Mouse (Mus musculus) 3134 (cell line): Measurements from ENCODE around the gene Stk25.

Experiments used
- DNase-seq: peaks from one replicate; pipeline ENCODE4 v3.0.0-alpha.2; 2011; ENCODE audit warnings: low spot score; ENCODE audit not compliant: insufficient read length; ENCODE audit errors: extremely low read depth

Stk25 gene

DNA sequence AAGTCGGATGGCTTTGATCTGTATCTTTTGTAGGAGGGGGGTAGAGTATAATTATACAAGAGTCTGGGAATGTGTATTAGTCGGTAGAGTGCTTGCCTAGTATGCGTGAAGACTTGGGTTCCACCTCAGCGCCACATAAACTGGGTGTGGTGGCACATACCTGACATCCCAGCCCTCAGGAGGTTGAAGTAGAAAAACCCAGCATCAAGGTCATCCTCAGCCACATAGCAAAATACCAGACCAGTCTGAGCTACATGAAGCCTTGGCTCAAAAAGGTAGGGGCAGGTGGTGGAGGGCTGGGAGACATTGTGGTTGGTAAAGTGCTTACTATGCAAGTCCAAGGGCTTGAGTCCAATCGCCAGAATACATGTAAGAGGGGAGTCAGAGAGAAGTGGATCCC lies 14.2 kb upstream of the Stk25 start:
- DNase-seq, result no peak

DNA sequence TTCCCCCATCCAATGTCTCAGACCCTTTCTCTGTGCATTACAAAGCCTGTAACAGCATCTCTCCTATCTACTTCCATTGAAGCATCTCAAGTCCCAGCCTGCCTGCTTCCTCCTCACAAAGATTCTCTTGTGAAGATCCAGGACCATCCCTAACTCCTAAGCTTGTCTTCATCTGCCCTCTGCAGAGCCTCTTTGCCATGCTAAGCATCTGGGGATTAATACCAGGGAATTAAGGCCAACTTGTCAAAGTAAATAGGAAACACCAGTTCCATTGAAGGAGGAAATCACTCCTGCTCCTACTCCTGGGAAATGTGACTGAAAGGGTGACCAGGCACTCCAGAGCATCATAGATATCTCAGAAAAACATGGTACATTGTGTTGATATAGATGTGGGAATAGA lies 11.5 kb upstream of the Stk25 start:
- no peak for DNase-seq

- peak; percentile 35 for DNase-seq
Measured at GRCm38 (mm10) chr1:93668791-93669548, 10.5 kb upstream of the Stk25 start.

DNA sequence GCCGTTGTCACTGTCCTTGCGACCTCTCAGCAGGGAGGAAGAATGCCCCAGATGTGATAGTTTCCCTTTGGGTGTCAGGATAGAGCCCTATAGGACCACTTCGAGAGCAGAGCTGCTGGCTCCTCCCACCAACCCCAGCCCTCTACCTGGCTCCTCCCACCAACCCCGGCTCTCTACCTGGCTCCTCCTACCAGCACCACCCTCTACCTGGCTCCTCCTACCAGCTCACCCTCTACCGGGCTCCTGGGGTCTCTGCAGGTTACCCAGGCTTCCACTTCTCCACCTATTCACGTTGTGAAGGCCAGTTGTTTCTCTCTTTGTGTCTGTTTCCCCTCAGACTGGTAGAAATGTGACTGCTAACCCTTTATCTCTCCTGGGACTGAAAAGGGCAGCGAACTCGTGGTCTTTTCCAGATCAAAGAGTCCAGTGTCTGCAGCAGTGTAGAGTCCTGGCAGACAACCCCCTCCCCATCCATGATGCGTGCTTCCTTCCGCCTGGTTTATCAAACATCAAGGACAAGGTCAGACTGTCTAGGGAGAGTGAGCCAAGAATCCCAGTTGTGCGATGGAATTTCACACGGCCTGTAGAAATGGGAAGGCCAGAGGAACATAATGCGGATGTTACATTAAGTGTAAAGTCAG lies 9.4 kb upstream of the Stk25 start:
- no peak for DNase-seq

- no peak for DNase-seq
Measured at GRCm38 (mm10) chr1:93657025-93657360, 1.5 kb downstream of the Stk25 start.

- DNase-seq, result no peak
Measured at GRCm38 (mm10) chr1:93656325-93657024, 2.0 kb downstream of the Stk25 start.

DNA sequence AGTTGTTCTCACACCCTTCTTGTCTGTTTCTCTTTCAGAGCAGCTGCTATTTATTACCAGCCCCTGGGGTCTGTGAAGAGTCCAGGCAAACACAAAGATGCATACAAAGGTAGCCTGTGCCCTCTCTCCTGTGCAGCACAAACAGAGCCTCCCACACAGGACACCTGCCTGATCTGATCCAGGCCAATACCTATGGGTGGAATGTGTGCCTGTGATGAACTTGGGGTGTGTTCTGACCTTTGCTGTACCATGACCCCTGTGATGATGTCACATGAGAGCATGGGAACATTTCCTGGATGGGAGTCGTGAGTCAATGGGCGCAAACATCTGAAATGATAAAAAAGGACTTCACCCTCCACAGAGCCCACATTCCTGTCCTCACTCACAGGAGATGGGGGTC lies 3.7 kb downstream of the Stk25 start:
- DNase-seq, result no peak

DNA sequence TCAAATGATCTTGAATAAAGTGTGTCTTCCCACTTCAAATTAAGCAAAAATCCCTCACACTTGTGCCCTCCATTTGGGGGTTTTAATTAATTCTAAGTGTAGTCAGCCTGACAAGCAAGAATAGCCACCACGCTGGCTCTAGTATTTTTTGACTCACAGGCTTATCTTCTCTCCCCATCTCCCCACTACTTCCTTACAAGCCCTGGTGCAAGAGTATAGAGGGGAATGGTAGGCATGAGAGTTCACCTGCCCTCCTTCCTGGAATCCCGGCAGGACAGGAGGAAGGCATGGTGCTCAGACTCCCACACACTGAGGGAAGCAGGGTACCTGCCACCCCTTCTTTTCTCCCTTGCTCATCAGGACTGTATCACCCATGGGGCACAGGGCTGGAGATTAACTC lies 4.2 kb downstream of the Stk25 start:
- DNase-seq, result no peak

DNA sequence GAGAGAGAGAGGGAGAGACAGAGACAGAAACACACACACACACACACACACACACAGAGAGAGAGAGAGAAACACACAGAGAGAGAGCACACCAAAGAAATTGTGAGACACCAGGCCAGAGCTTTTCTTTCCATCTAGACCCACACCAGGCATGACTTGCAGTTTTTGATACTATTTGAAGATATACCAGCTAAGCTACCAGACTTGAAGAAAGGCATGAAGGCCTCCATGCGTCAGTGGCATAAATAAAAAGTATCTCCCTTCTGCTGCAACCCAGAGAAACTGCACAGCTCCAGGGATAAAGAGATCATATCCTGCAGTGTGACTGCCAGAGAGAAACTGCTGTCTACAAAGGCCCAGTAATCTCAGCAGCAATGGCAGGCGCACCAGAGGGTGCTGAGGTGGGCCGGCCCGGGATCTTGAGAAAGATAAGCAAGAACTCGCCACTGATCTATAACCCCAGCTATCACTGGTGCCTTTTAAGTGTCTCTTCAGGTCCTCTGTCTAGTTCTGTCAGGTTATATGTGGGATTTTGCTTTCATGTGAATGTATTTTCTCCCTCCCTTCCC lies 8.8 kb downstream of the Stk25 start:
- DNase-seq, result no peak

- no peak for DNase-seq
Measured at GRCm38 (mm10) chr1:93642692-93643091, 15.8 kb downstream of the Stk25 start.

GRCm38 (mm10) chr1:93641978-93642377 lies 16.5 kb downstream of the Stk25 start:
- DNase-seq, result no peak

DNA sequence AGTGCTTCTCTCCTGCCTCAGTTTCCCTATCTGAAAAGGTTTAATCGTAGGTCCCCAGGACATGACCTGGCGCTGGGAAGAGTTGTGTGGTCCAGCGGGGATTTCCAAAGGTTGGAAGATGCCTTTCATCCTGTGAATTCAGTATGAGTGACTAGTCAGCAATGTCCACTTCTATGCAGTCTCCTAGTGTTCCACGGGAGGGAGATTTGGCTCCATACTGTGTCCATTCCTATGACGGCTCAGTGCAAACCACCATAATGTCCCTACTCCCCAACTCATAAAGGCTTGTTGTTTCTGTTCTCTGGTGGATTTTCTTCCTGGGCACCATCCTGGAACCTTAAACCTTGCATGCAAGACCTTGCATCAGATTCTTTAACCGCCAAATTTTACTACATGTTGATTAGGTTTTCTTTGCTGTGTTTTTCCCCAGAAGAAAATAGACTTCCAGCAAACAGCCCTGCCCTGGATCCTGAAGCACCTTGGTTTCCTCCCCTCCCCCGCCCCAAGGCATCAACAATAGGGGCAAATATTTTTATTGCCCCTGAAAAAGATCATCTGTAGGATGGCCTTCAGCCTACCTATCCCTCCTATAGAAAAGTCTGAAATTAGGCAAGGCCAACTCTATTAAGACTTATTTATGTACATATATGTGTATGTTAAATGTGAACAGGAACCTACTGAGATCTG lies 22.1 kb downstream of the Stk25 start:
- no peak for DNase-seq

GRCm38 (mm10) chr1:93635580-93636192 lies 22.8 kb downstream of the Stk25 start:
- DNase-seq, result peak; percentile 98

- DNase-seq, result no peak
Measured at GRCm38 (mm10) chr1:93635091-93635579, 23.3 kb downstream of the Stk25 start.

DNA sequence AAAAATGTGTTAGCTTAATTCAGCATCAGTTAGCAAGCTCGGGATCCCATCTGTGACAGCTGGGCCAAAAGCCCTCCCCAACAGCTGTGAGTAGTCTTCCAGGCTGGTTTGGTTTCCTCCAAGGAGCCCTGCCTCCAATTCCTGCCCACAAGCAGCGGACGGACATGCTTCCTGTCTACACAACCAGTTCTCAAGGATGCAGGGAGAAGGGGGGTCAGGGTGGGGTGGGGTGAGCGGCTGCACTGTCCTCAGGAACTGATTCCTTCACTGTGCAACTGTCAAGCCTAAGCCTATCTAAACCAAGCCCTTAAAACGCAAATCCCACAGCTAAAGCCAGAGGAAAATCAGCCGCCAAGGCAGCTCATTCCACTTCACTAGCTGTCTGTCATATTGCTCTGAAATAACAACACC lies 24.0 kb downstream of the Stk25 start:
- DNase-seq, result peak; percentile 60

GRCm38 (mm10) chr1:93632723-93633122 lies 25.7 kb downstream of the Stk25 start:
- DNase-seq, result no peak

- no peak for DNase-seq
Measured at GRCm38 (mm10) chr1:93630796-93631195, 27.7 kb downstream of the Stk25 start.

DNA sequence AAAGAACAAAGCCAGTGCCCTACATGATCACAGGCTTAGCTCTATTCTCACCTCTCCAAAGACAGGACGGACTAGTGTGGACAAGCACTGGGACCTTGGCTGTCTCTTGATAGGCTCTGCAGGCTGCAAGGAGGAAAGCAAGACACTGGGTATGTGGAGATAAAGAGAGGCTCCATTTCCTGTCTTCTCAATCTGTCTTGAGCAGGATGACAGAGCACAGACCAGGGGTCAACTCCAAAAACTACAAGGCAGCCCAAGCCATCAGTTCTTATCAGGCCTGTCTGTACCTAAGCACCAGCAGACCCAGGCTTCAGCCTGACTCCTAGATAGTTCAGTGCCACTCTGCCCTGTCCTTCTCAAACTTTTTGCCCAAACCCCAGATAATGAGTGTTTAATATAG lies 34.0 kb downstream of the Stk25 start:
- DNase-seq, result no peak

DNA sequence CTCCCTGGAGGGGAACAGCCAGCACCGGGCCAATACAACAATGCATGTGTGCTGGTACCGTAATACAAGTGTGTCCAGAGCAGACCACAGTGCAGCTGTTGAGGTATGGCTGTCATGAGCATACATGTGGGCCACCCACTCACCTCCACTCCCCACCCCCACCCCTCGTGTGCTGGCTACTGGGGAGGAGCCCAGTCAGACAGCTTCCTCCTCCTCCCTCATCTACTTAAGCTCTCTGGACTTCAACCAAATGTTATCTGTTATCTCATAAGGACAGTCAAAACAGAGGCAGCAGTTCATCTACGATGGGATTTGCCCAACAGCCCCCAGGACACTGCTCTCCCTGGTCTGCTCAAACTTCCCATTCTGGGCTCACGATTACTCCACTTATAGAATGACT lies 39.5 kb downstream of the Stk25 start:
- no peak for DNase-seq

DNA sequence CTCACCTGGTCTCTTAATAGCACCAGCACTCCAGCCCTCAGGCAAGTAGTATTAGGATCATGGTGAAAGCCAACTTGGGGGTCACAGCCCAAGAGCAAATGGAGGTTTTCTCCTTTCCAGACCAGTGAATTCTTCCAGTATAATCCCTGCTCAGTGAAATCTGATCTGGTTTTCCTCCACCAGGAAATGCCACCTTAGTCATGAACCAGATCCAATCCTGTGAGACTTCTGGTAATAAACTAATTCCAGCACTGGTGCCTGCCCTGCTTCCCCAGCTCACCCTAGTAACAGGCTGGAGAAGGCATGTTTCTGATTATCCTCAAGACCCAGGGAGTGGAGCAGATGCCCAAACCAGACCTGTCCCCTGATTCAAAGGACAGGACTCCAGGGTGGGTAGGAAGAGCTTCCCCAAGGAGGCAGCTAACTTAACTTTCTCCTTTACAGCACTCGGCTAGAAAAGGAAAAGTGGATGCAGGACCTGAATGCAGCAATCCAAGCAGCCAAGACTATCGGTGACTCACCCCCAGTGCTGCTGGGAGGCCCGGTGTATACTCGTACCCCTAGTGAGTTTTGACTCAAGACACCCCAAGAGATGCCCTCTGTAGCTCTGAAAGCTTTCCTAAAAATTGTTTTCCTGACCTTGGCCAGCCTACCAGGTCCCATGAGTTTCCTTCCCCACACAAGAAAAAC lies 40.3 kb downstream of the Stk25 start:
- DNase-seq, result no peak
